Mouse (Mus musculus): ENCODE results near the gene Rhox2c. TPM values are rescaled to one million over a fixed set of nuclear protein-coding genes. Genes with fewer than 3 reads are reported as not detected.
"Not testable (repeated sequence)": the region's sequence is repeated elsewhere in the genome, so short reads cannot be mapped to it uniquely, and the experiment has no call there.

Gene Rhox2c
- not detected in 2 replicates for polyA plus RNA-seq (2015; fragmentation: Nextera tagmentation; extraction: Ambion mirVana)

DNA sequence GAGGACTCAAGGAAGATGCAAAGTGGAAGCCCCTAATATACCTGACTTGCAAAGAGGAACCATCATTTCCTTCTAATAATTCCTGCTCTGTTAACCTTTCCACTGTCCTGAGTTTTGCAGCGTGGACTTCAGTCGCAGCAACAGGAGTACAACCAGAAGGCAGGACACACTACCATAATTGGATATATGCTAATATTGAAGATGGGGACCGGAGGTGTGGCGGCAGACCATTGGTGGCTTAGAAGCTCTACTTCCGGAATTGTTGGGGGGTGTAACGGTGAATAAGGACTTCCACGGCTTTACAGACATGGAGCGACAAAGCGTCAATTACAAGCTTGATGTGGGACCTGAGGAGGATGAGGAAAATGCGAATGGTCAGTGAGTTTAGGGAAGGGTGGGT is at the start of gene Rhox2c:
Gene Rhox2c, plus strand, starts transcription at position 301 of the 400 bp plus-strand sequence.
- H3K4me3 ChIP-seq (ENCODE audit: low read length); ATAC-seq; H3K9ac ChIP-seq (ENCODE audit: low read depth, low read length); H3K4me1 ChIP-seq (ENCODE audit: control insufficient read depth, insufficient read depth, low read depth, low read length); H3K27ac ChIP-seq (ENCODE audit: low read depth, low read length); H3K9me3 ChIP-seq (ENCODE audit: control insufficient read depth, low read length); H3K36me3 ChIP-seq (ENCODE audit: control insufficient read depth, insufficient read depth, low read length); H3K4me2 ChIP-seq (ENCODE audit: low read length); H3K27me3 ChIP-seq (replicated peaks; ENCODE audit: control insufficient read depth, insufficient read depth, low read length): not testable (repeated sequence)
- WGBS = 98% methylated on average over 7 of the region's 10 CpGs

- not testable (repeated sequence) for ATAC-seq; H3K27me3 ChIP-seq (replicated peaks; ENCODE audit: control insufficient read depth, insufficient read depth, low read length); H3K4me3 ChIP-seq (ENCODE audit: low read length); H3K9ac ChIP-seq (ENCODE audit: low read depth, low read length); H3K4me1 ChIP-seq (ENCODE audit: control insufficient read depth, insufficient read depth, low read depth, low read length); H3K36me3 ChIP-seq (ENCODE audit: control insufficient read depth, insufficient read depth, low read length); H3K27ac ChIP-seq (ENCODE audit: low read depth, low read length); H3K4me2 ChIP-seq (ENCODE audit: low read length); H3K9me3 ChIP-seq (ENCODE audit: control insufficient read depth, low read length)
- no CpG with 5 or more reads among the region's 9 CpGs for WGBS
These were observed 41.7 kb upstream of the Rhox2c start, which contains the start of gene Rhox2b for GRCm38 (mm10) chrX:37411767-37412166. Rhox2b (plus strand) TSS chrX:37412067.

DNA sequence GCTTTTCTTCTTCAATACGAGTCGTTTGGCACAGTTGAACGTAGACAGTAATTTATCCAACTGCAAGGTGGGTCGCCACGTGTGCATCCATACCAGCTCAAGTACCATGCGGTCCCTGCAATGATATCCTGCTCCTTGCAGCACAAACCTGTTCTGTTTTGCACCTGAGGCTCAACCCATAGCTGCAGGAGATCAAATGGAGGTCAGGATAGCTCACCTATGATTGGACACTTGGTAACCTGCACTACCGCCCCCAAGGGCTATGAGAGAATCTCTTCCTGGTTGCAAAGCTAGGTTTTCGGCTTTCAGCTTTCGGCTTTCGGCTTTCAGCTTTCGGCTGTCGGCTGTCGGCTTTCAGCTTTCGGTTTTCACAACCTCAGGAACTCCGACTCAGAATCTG is 21.3 kb upstream of the Rhox2c start, which contains the start of gene Rhox4b:
Gene Rhox4b, plus strand, starts transcription at position 301 of the 400 bp plus-strand sequence.
- not testable (repeated sequence) for H3K36me3 ChIP-seq (ENCODE audit: control insufficient read depth, insufficient read depth, low read length); H3K27ac ChIP-seq (ENCODE audit: low read depth, low read length); ATAC-seq; H3K27me3 ChIP-seq (replicated peaks; ENCODE audit: control insufficient read depth, insufficient read depth, low read length); H3K9me3 ChIP-seq (ENCODE audit: control insufficient read depth, low read length); H3K4me3 ChIP-seq (ENCODE audit: low read length); H3K9ac ChIP-seq (ENCODE audit: low read depth, low read length); H3K4me1 ChIP-seq (ENCODE audit: control insufficient read depth, insufficient read depth, low read depth, low read length); H3K4me2 ChIP-seq (ENCODE audit: low read length)
- WGBS = 86% methylated on average over 14 of the region's 15 CpGs

DNA sequence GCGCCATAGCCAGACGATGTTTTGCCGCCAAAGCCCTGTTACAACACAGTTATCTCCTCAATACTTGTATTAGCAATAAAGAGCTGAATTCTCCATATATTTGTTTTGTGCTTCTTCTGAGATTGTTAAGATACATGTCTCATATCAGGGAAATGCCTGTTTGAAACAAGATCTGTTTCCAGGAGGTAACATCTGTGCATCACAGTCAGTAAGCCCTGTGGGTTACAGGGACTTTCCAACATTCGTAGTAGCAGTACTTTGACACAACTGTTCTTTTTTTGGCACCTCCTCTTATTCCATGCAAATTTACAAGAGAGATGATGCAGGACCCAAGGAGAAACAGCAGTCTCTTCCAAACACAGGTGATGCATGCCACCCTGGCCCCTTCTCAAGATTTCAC is 4.8 kb downstream of the Rhox2c start, which contains the start of gene Rhox3c:
Gene Rhox3c, plus strand, starts transcription at position 301 of the 400 bp plus-strand sequence.
- WGBS = 95% methylated on average over 3 of the region's 4 CpGs
- not testable (repeated sequence) for H3K4me2 ChIP-seq (ENCODE audit: low read length); H3K9me3 ChIP-seq (ENCODE audit: control insufficient read depth, low read length); H3K27ac ChIP-seq (ENCODE audit: low read depth, low read length); H3K4me1 ChIP-seq (ENCODE audit: control insufficient read depth, insufficient read depth, low read depth, low read length); H3K27me3 ChIP-seq (replicated peaks; ENCODE audit: control insufficient read depth, insufficient read depth, low read length); ATAC-seq; H3K36me3 ChIP-seq (ENCODE audit: control insufficient read depth, insufficient read depth, low read length); H3K4me3 ChIP-seq (ENCODE audit: low read length); H3K9ac ChIP-seq (ENCODE audit: low read depth, low read length)

- not testable (repeated sequence) for H3K9ac ChIP-seq (ENCODE audit: low read depth, low read length); H3K4me1 ChIP-seq (ENCODE audit: control insufficient read depth, insufficient read depth, low read depth, low read length); ATAC-seq; H3K4me3 ChIP-seq (ENCODE audit: low read length); H3K9me3 ChIP-seq (ENCODE audit: control insufficient read depth, low read length); H3K27me3 ChIP-seq (replicated peaks; ENCODE audit: control insufficient read depth, insufficient read depth, low read length); H3K27ac ChIP-seq (ENCODE audit: low read depth, low read length); H3K4me2 ChIP-seq (ENCODE audit: low read length); H3K36me3 ChIP-seq (ENCODE audit: control insufficient read depth, insufficient read depth, low read length)
- WGBS = 91% methylated on average over 14 of the region's 14 CpGs
These were observed 26.6 kb downstream of the Rhox2c start, which contains the start of gene Rhox4c for GRCm38 (mm10) chrX:37480037-37480436. Rhox4c (plus strand) TSS chrX:37480337.

- not testable (repeated sequence) for H3K36me3 ChIP-seq (ENCODE audit: control insufficient read depth, insufficient read depth, low read length); H3K4me1 ChIP-seq (ENCODE audit: control insufficient read depth, insufficient read depth, low read depth, low read length); H3K9me3 ChIP-seq (ENCODE audit: control insufficient read depth, low read length); H3K9ac ChIP-seq (ENCODE audit: low read depth, low read length); H3K27ac ChIP-seq (ENCODE audit: low read depth, low read length); H3K27me3 ChIP-seq (replicated peaks; ENCODE audit: control insufficient read depth, insufficient read depth, low read length); ATAC-seq; H3K4me3 ChIP-seq (ENCODE audit: low read length); H3K4me2 ChIP-seq (ENCODE audit: low read length)
- WGBS = 95% methylated on average over 15 of the region's 18 CpGs
These were observed 60.6 kb downstream of the Rhox2c start, which contains the start of gene Rhox4d for GRCm38 (mm10) chrX:37514059-37514458. Rhox4d (plus strand) TSS chrX:37514359.

Other genes with a start within 250 kb of the Rhox2c start
- gene Gm9, start 242.6 kb upstream of the Rhox2c start, polyA plus RNA-seq (2015; fragmentation: Nextera tagmentation; extraction: Ambion mirVana) = not detected in 2 replicates
- not detected in 2 replicates for gene Rhox1, start 231.4 kb upstream of the Rhox2c start, polyA plus RNA-seq (2015; fragmentation: Nextera tagmentation; extraction: Ambion mirVana)
- gene Rhox2a, start 208.7 kb upstream of the Rhox2c start, polyA plus RNA-seq (2015; fragmentation: Nextera tagmentation; extraction: Ambion mirVana) = not detected in 2 replicates
- gene Rhox3a, start 203.8 kb upstream of the Rhox2c start, polyA plus RNA-seq (2015; fragmentation: Nextera tagmentation; extraction: Ambion mirVana) = not detected in 2 replicates
- not detected in 2 replicates for gene Rhox4a, start 188.3 kb upstream of the Rhox2c start, polyA plus RNA-seq (2015; fragmentation: Nextera tagmentation; extraction: Ambion mirVana)
- gene Rhox3a2, start 73.7 kb upstream of the Rhox2c start, polyA plus RNA-seq (2015; fragmentation: Nextera tagmentation; extraction: Ambion mirVana) = not detected in 2 replicates
- not detected in 2 replicates for gene Rhox4a2, start 62.8 kb upstream of the Rhox2c start, polyA plus RNA-seq (2015; fragmentation: Nextera tagmentation; extraction: Ambion mirVana)
- gene Rhox2b, start 41.6 kb upstream of the Rhox2c start, polyA plus RNA-seq (2015; fragmentation: Nextera tagmentation; extraction: Ambion mirVana) = not detected in 2 replicates
- not detected in 2 replicates for gene Rhox4b, start 21.2 kb upstream of the Rhox2c start, polyA plus RNA-seq (2015; fragmentation: Nextera tagmentation; extraction: Ambion mirVana)
- not detected in 2 replicates for gene Rhox3c, start 4.9 kb downstream of the Rhox2c start, polyA plus RNA-seq (2015; fragmentation: Nextera tagmentation; extraction: Ambion mirVana)
- not detected in 2 replicates for gene Rhox4c, start 26.7 kb downstream of the Rhox2c start, polyA plus RNA-seq (2015; fragmentation: Nextera tagmentation; extraction: Ambion mirVana)
- gene Rhox2d, start 39.7 kb downstream of the Rhox2c start, polyA plus RNA-seq (2015; fragmentation: Nextera tagmentation; extraction: Ambion mirVana) = not detected in 2 replicates
- not detected in 2 replicates for gene Rhox4d, start 60.7 kb downstream of the Rhox2c start, polyA plus RNA-seq (2015; fragmentation: Nextera tagmentation; extraction: Ambion mirVana)
- not detected in 2 replicates for gene Rhox2e, start 76.8 kb downstream of the Rhox2c start, polyA plus RNA-seq (2015; fragmentation: Nextera tagmentation; extraction: Ambion mirVana)
- not detected in 2 replicates for gene Rhox3e, start 88.3 kb downstream of the Rhox2c start, polyA plus RNA-seq (2015; fragmentation: Nextera tagmentation; extraction: Ambion mirVana)
- gene Rhox4e, start 103.7 kb downstream of the Rhox2c start, polyA plus RNA-seq (2015; fragmentation: Nextera tagmentation; extraction: Ambion mirVana) = not detected in 2 replicates
- gene Rhox2f, start 117.7 kb downstream of the Rhox2c start, polyA plus RNA-seq (2015; fragmentation: Nextera tagmentation; extraction: Ambion mirVana) = not detected in 2 replicates
- gene Rhox3f, start 127.3 kb downstream of the Rhox2c start, polyA plus RNA-seq (2015; fragmentation: Nextera tagmentation; extraction: Ambion mirVana) = not detected in 2 replicates
- gene Rhox4f, start 154.0 kb downstream of the Rhox2c start, polyA plus RNA-seq (2015; fragmentation: Nextera tagmentation; extraction: Ambion mirVana) = not detected in 2 replicates
- not detected in 2 replicates for gene Rhox3g, start 174.9 kb downstream of the Rhox2c start, polyA plus RNA-seq (2015; fragmentation: Nextera tagmentation; extraction: Ambion mirVana)
- not detected in 2 replicates for gene Rhox2g, start 189.8 kb downstream of the Rhox2c start, polyA plus RNA-seq (2015; fragmentation: Nextera tagmentation; extraction: Ambion mirVana)
- gene Rhox4g, start 197.6 kb downstream of the Rhox2c start, polyA plus RNA-seq (2015; fragmentation: Nextera tagmentation; extraction: Ambion mirVana) = not detected in 2 replicates
- not detected in 2 replicates for gene Rhox3h, start 215.1 kb downstream of the Rhox2c start, polyA plus RNA-seq (2015; fragmentation: Nextera tagmentation; extraction: Ambion mirVana)
- gene Rhox2h, start 219.6 kb downstream of the Rhox2c start, polyA plus RNA-seq (2015; fragmentation: Nextera tagmentation; extraction: Ambion mirVana) = not detected in 2 replicates